In the genomic region with DNA sequence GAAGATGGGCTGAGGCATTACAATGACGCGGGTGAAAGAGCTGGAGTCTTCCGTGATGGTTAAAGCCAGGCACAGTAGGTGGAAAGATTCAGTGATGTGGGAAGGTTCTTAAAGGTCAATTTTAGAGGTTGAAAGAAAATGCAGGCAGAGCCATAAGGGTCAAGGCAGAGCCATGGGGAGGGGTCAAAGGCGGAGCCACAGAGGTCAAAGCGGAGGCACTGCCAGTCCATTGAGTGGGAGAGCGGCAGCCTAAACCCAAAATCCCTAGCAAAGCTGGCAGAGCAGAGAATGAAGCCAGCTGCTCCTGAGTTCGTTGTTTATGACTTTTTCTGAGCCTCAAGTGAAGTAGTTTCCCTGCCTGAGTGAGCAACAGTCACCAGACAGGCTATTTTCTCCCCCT, we compare ENCODE assay signal across 27 mouse cellular contexts. TPM values are rescaled to one million over a fixed set of nuclear protein-coding genes. Genes with fewer than 3 reads are reported as not detected.
DNase-seq lines count a peak whose midpoint lies in the region; ATAC-seq and TF ChIP-seq lines count a peak whose summit lies in the region.
"Had no signal": no experiment of that assay in that cellular context is flagged by ENCODE, and none has a peak within 500 bp of the region (broad histone marks: within the 10 kb centered on the region; RNA-seq: fewer than 3 reads in every experiment).

No protein-coding gene starts in this region.

- H3K9me3 ChIP-seq in hindbrain, embryonic 10.5 days, result no peaks in the 10 kb centered on the region
- H3K9me3 ChIP-seq in hindbrain, embryonic 16.5 days (ENCODE audit: control insufficient read depth, low read length), result no peaks in the 10 kb centered on the region
- no peaks in the 10 kb centered on the region for H3K9me3 ChIP-seq in E14TG2a.4 (ENCODE audit: low read length)
- no peaks in the 10 kb centered on the region for H3K9me3 ChIP-seq in kidney, embryonic 16.5 days (ENCODE audit: low read length)
- H3K9me3 ChIP-seq: embryonic facial prominence, embryonic 12.5 days; intestine, embryonic 15.5 days; limb, embryonic 12.5 days; liver, embryonic 13.5 days; midbrain, embryonic 12.5 days had no signal

- intact Hi-C loops in heart, postnatal 10 days (cut with DNase I), result no loop called here

- no peak for ATAC-seq in hindbrain, embryonic 16.5 days
- no peak for ATAC-seq in kidney, embryonic 16.5 days (ENCODE audit: low FRiP score, low TSS enrichment)
- ATAC-seq in inflammation-experienced regulatory T-cells, adult 6 months, result no peak
- ATAC-seq: activated CD4-positive, CD25-positive, alpha-beta regulatory T cell, adult 4 months; forebrain, postnatal 0 days had no signal

- H3K4me2 ChIP-seq in hindbrain, embryonic 16.5 days (ENCODE audit: low read length), result no peak overlapping the region
- no peak overlapping the region for H3K4me2 ChIP-seq in kidney, embryonic 16.5 days (replicated peaks; ENCODE audit: low read depth, low read length)
- H3K4me2 ChIP-seq: embryonic facial prominence, embryonic 12.5 days; hindbrain, embryonic 14.5 days; intestine, embryonic 15.5 days; limb, embryonic 12.5 days; liver, embryonic 13.5 days; midbrain, embryonic 12.5 days had no signal

- H3K4me1 ChIP-seq in hindbrain, embryonic 10.5 days (replicated peaks), result peaks cover 58% of the 10 kb centered on the region
- H3K4me1 ChIP-seq in hindbrain, embryonic 16.5 days (ENCODE audit: control insufficient read depth, insufficient read depth, low read depth, low read length), result peaks cover 10% of the 10 kb centered on the region
- peaks cover 93% of the 10 kb centered on the region for H3K4me1 ChIP-seq in E14TG2a.4 (replicated peaks; ENCODE audit: low read depth, low read length)
- peaks cover 38% of the 10 kb centered on the region for H3K4me1 ChIP-seq in kidney, embryonic 16.5 days (ENCODE audit: insufficient read depth, low read length)

- no peak overlapping the region for H3K9ac ChIP-seq in hindbrain, embryonic 16.5 days (ENCODE audit: low read depth, low read length)
- no peak overlapping the region for H3K9ac ChIP-seq in kidney, embryonic 16.5 days (replicated peaks; ENCODE audit: low read length)
- H3K9ac ChIP-seq: embryonic facial prominence, embryonic 12.5 days; forebrain, postnatal 0 days; hindbrain, embryonic 14.5 days; intestine, embryonic 15.5 days; limb, embryonic 12.5 days; liver, embryonic 13.5 days; midbrain, embryonic 12.5 days had no signal

- H3K36me3 ChIP-seq in hindbrain, embryonic 10.5 days, result no peaks in the 10 kb centered on the region
- no peaks in the 10 kb centered on the region for H3K36me3 ChIP-seq in hindbrain, embryonic 16.5 days (ENCODE audit: control insufficient read depth, insufficient read depth, low read length)
- no peaks in the 10 kb centered on the region; the same call in 1 of the 2 replicates for H3K36me3 ChIP-seq in E14TG2a.4 (ENCODE audit: insufficient read depth, low read length)
- H3K36me3 ChIP-seq in kidney, embryonic 16.5 days (ENCODE audit: insufficient read depth, low read length), result no peaks in the 10 kb centered on the region
- H3K36me3 ChIP-seq: embryonic facial prominence, embryonic 12.5 days; intestine, embryonic 15.5 days; limb, embryonic 12.5 days; liver, embryonic 13.5 days; midbrain, embryonic 12.5 days had no signal

- no peak overlapping the region for H3K4me3 ChIP-seq in hindbrain, embryonic 10.5 days
- H3K4me3 ChIP-seq in hindbrain, embryonic 16.5 days (ENCODE audit: low read length), result no peak overlapping the region
- H3K4me3 ChIP-seq in E14TG2a.4 (replicated peaks; ENCODE audit: low read length), result 0 out of 2 replicates have a peak overlapping the region, but pooled peaks have one; percentile 18
- H3K4me3 ChIP-seq in kidney, embryonic 16.5 days (ENCODE audit: low read length), result no peak overlapping the region
- H3K4me3 ChIP-seq: embryonic facial prominence, embryonic 12.5 days; gastrocnemius, adult 2 months; intestine, embryonic 15.5 days; limb, embryonic 12.5 days; liver, embryonic 13.5 days; midbrain, embryonic 12.5 days had no signal

- no peak for TF ChIP-seq CTCF in E14TG2a.4 (conservative IDR thresholded peaks at IDR 0.05; ENCODE audit: low read length)

- H3K27ac ChIP-seq in hindbrain, embryonic 10.5 days, result no peak overlapping the region
- no peak overlapping the region for H3K27ac ChIP-seq in hindbrain, embryonic 16.5 days (ENCODE audit: low read depth, low read length)
- H3K27ac ChIP-seq in kidney, embryonic 16.5 days (ENCODE audit: low read length), result peak overlapping the region; percentile 88
- H3K27ac ChIP-seq: embryonic facial prominence, embryonic 12.5 days; gastrocnemius, adult 2 months; hindbrain, embryonic 14.5 days; intestine, embryonic 15.5 days; limb, embryonic 12.5 days; liver, embryonic 13.5 days; midbrain, embryonic 12.5 days; stomach, postnatal 0 days had no signal

- 25% methylated on average over 7 of the region's 7 CpGs for WGBS in hindbrain, embryonic 10.5 days
- 40% methylated on average over 7 of the region's 7 CpGs for WGBS in hindbrain, embryonic 16.5 days
- 46% methylated on average over 7 of the region's 7 CpGs for whole genome bisulfite sequencing in kidney, embryonic 16.5 days

- peaks cover 50% of the 10 kb centered on the region for H3K27me3 ChIP-seq in hindbrain, embryonic 10.5 days (ENCODE audit: insufficient read depth, poor library complexity, severe bottlenecking)
- no peaks in the 10 kb centered on the region for H3K27me3 ChIP-seq in hindbrain, embryonic 16.5 days (replicated peaks; ENCODE audit: control insufficient read depth, insufficient read depth, low read length)
- H3K27me3 ChIP-seq in E14TG2a.4 (ENCODE audit: insufficient read depth, low read length), result peaks cover 15% of the 10 kb centered on the region
- H3K27me3 ChIP-seq in kidney, embryonic 16.5 days (ENCODE audit: insufficient read depth, low read length), result no peaks in the 10 kb centered on the region
- H3K27me3 ChIP-seq: Patski had no signal

- DNase-seq in hindbrain, embryonic 10.5 days (ENCODE audit: low spot score), result peak; percentile 29
- DNase-seq in embryo, embryonic 9.5 days (ENCODE audit: extremely low spot score), result peak; percentile 28
- no peak for DNase-seq in cerebellum, adult 9-10 months
- no peak for DNase-seq in heart, postnatal 10 days
- DNase-seq: adrenal gland, adult 8-10 months; cerebellum, adult 2 months; forebrain, postnatal 0 days; gastrocnemius, adult 2 months; heart, postnatal 36 days; liver, embryonic 13.5 days; lung, adult 2 months; lung, postnatal 14 days; thymus, adult 2 months; thymus, postnatal 4 days had no signal

RNA-seq across cellular contexts. Expression of a gene that starts 3.8 kb away (rescaled TPM):
- polyA plus RNA-seq in hindbrain, embryonic 10.5 days (2016; fragmentation: Nextera tagmentation; extraction: Ambion mirVana), result 7.2 and 9.5 TPM in 2 replicates
- polyA plus RNA-seq in hindbrain, embryonic 16.5 days (2015; fragmentation: Nextera tagmentation; extraction: Ambion mirVana), result 13.6 and 16.3 TPM in 2 replicates
- 14.6 and 14.9 TPM in 2 replicates for polyA plus RNA-seq in kidney, embryonic 16.5 days (2015; fragmentation: Nextera tagmentation; extraction: Ambion mirVana)
- total RNA-seq in heart, postnatal 10 days (2021), result 10 to 100 TPM; 20.2 to 20.8 TPM
- 1 to 10 TPM in 1 of 3 experiments, under 1 TPM in 2; 0.20 to 3.1 (median 0.42) TPM for polyA plus RNA-seq in inflammation-experienced regulatory T-cells, adult 6 months (2017; shearing (Covaris generic))
- total RNA-seq: megakaryocyte progenitor cell, adult 5-6 weeks had no signal

Comparison
In these comparisons a context has a peak if more than half of its experiments do, and no peak if none do; other contexts are left out.
1. DNase-seq: peak in hindbrain, embryonic 10.5 days (single experiment) and embryo, embryonic 9.5 days (single experiment); none in cerebellum, adult 9-10 months (single experiment) and heart, postnatal 10 days (0 of 2).